Mouse (Mus musculus): ENCODE results near the gene Hist1h2bl. TPM values are rescaled to one million over a fixed set of nuclear protein-coding genes. Genes with fewer than 3 reads are reported as not detected.
"Not testable (repeated sequence)": the region's sequence is repeated elsewhere in the genome, so short reads cannot be mapped to it uniquely, and the experiment has no call there.

Gene Hist1h2bl
- total and polyA plus RNA-seq, 3 experiments: 2.1 to 1,351 (median 900) TPM

DNA sequence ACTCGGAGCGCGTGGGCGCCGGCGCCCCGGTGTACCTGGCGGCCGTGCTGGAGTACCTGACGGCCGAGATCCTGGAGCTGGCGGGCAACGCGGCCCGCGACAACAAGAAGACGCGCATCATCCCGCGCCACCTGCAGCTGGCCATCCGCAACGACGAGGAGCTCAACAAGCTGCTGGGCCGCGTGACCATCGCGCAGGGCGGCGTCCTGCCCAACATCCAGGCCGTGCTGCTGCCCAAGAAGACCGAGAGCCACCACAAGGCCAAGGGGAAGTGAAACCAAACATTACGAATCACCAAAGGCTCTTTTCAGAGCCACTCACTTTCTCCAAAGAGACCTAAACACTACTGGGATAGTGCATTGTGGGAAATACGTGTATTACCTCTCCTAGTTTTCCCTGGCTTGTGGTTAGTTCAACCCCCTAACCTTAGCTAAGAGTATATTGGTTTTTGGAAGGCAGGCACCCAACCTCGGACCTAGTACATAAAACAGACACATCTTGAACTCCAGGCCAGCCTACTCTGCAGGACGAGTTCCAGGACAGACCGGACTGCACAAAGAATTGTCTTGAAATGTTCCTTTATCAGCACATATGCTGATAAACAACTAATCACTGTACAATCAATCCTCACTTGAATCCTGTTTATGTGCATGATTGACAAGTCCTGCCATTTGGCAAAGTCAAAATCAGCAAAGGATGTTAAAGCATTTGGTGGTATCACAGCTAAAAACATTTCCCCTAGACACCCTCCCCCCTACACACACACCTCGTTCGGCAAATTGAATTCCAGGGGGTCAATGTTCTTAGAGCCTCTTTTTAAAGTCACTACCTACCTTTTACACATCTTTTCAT is 823 bp upstream of the Hist1h2bl start:
- H3K9me3 ChIP-seq (replicated peaks); H3K27me3 ChIP-seq (ENCODE audit: insufficient read depth, low read length); ATAC-seq (ENCODE audit: extremely low read depth, insufficient number of reproducible peaks, low FRiP score, poor library complexity, severe bottlenecking); H3K36me3 ChIP-seq (replicated peaks): not testable (repeated sequence)
- TF ChIP-seq POLR2AphosphoS5 (IDR thresholded peaks at IDR 0.05; ENCODE audit: insufficient replicate concordance, low read depth, low read length): peak; percentile 98
- H3K4me1 ChIP-seq (ENCODE audit: insufficient read depth, low read depth, low read length): peaks cover 47% of the 10 kb centered on the region
- peak overlapping the region; percentile 68; the same call in 1 of the 2 replicates for H3K4me3 ChIP-seq (ENCODE audit: low read depth, low read length)
- peak; percentile 21 for DNase-seq (ENCODE audit: low spot score)

DNA sequence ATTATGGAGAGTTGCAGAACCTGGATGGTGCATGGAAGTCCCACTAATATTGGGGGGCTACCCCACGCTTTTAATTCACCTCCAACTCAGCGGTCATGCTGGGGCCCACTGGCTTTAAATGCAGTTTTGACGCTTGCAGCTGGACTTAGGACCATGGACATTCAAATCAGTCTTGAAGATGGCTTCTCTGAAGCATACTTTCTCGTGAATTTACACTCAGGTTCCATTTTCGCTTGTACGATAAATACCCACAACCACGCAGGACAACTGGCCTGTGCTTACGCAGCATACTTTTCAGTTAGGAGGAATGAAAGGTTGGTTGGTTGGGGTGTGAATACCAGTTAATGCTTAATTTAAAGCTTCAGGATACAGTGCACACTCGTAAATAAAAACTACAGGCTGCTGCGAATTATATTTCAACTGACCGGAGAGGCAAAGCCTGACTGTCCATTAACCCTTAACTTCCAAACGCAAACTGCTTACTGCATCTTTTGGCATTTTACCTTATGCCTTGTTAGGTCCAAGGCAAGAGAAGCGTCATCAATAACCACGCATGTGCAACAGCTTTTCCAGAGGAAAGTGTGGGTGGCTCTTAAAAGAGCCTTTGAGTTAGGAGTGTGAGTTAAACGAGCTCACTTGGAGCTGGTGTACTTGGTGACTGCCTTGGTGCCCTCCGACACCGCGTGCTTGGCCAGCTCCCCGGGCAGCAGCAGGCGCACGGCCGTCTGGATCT is 646 bp downstream of the Hist1h2bl start:
- ATAC-seq (ENCODE audit: extremely low read depth, insufficient number of reproducible peaks, low FRiP score, poor library complexity, severe bottlenecking): no peak
- Histone ChIP-seq H3K27me3 (ENCODE audit: insufficient read depth, low read length) (no peaks in the 10 kb centered on the region), H3K4me1 (ENCODE audit: insufficient read depth, low read depth, low read length) (peaks cover 48% of the 10 kb centered on the region), H3K4me3 (ENCODE audit: low read depth, low read length) (peak overlapping the region; percentile 67), H3K9me3 (replicated peaks) (no peaks in the 10 kb centered on the region), H3K36me3 (replicated peaks) (no peaks in the 10 kb centered on the region)
- no peak for TF ChIP-seq GATA1 (IDR thresholded peaks at IDR 0.05; ENCODE audit: borderline replicate concordance, low read length)
- peak; percentile 93; the same call in 1 of the 2 replicates for TF ChIP-seq POLR2AphosphoS5 (IDR thresholded peaks at IDR 0.05; ENCODE audit: insufficient replicate concordance, low read depth, low read length)
- DNase-seq (ENCODE audit: low spot score): no peak

DNA sequence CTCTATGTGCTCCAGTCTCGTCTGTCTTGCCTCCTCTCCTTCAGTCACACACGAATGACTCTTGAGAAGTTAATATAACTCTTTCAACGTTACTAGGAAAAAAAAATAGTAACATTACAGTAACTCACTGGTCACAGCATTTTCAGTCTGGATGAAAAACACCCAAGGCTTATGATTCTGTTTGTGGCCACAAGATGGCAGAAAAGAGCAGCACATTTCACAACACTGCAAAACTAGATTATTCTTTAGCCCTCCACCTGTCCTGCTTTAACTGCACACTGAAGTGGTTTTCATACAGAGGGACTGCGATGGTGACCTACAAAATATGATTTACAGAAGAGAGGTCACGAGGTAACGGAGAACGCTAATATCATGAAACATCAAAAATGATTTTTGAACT is 1.2 kb downstream of the Hist1h2bl start:
- peaks cover 43% of the 10 kb centered on the region for H3K4me1 ChIP-seq (ENCODE audit: insufficient read depth, low read depth, low read length)
- DNase-seq (ENCODE audit: low spot score) (peak; percentile 11), ATAC-seq (ENCODE audit: extremely low read depth, insufficient number of reproducible peaks, low FRiP score, poor library complexity, severe bottlenecking) (no peak)
- H3K36me3 ChIP-seq (replicated peaks): no peaks in the 10 kb centered on the region
- H3K27me3 ChIP-seq (ENCODE audit: insufficient read depth, low read length): no peaks in the 10 kb centered on the region
- TF ChIP-seq CTCF (IDR thresholded peaks at IDR 0.05; ENCODE audit: low read depth, low read length) (peak; percentile 74), POLR2AphosphoS5 (IDR thresholded peaks at IDR 0.05; ENCODE audit: insufficient replicate concordance, low read depth, low read length) (no peak)
- H3K4me3 ChIP-seq (ENCODE audit: low read depth, low read length): peak overlapping the region; percentile 67; the same call in 1 of the 2 replicates
- no peaks in the 10 kb centered on the region for H3K9me3 ChIP-seq (replicated peaks)

DNA sequence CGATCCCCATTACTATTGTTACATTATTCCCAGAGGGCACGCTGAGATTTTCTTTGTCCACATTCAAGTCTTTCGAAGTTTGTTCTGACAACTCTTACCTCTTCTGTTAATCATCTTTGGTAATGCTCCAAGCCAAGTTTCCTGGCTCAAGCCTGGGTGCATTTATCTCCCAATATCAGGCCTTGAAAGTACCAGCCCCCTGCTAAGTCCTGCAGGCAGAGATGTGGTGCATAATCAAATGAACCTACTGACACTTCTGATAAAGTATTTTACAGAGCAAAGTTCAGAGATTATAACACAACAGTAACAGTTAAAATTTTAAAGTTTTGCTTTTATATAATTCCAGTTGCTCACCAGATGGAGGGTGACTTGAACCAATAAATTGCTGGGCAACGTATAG is 4.2 kb downstream of the Hist1h2bl start:
- DNase-seq (ENCODE audit: low spot score) (no peak), ATAC-seq (ENCODE audit: extremely low read depth, insufficient number of reproducible peaks, low FRiP score, poor library complexity, severe bottlenecking) (no peak)
- H3K27me3 ChIP-seq (ENCODE audit: insufficient read depth, low read length): no peaks in the 10 kb centered on the region
- H3K9me3 ChIP-seq (replicated peaks): no peaks in the 10 kb centered on the region
- peak overlapping the region; percentile 68; the same call in 1 of the 2 replicates for H3K4me3 ChIP-seq (ENCODE audit: low read depth, low read length)
- peaks cover 30% of the 10 kb centered on the region for H3K4me1 ChIP-seq (ENCODE audit: insufficient read depth, low read depth, low read length)
- TF ChIP-seq CTCF (IDR thresholded peaks at IDR 0.05; ENCODE audit: low read depth, low read length) (no peak), GATA2 (IDR thresholded peaks at IDR 0.05; ENCODE audit: borderline replicate concordance, low read depth, low read length) (no peak), TAL1 (conservative IDR thresholded peaks at IDR 0.05; ENCODE audit: low read depth, low read length) (peak; percentile 31; the same call in 1 of the 2 replicates), POLR2AphosphoS5 (IDR thresholded peaks at IDR 0.05; ENCODE audit: insufficient replicate concordance, low read depth, low read length) (no peak), GATA1 (IDR thresholded peaks at IDR 0.05; ENCODE audit: borderline replicate concordance, low read length) (no peak)
- no peaks in the 10 kb centered on the region for H3K36me3 ChIP-seq (replicated peaks)

DNA sequence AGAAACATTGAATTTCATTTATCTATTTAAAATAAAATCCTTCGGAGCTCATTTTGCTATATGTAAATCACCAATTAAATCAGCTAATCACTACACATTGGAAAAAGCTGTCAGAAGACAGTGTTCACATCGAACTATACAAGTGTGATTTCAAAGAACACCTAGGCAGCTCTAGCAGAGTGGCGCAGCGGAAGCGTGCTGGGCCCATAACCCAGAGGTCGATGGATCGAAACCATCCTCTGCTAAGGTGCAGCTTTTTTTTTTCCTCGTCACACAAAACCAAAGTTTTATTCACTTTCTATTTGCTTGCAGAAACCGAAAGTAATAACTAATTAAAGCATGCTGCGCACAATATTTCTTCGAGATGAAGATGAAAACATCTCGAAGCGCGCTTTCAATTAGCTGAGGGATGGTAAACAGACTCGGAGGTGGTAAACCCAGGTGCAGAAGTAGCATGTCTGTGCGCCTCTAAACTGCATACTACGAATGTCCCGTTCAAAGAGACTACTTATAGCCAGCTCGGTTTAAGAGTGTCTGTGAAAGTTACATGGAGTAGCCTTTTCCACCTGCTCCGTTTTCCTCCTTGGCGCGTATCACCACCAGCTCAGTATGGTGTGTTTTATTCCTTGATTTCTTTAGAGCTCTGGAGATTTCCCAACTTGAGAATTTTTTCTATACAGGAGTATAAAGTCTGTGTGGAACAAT is 5.0 kb downstream of the Hist1h2bl start:
- Histone ChIP-seq H3K36me3 (replicated peaks) (no peaks in the 10 kb centered on the region), H3K27me3 (ENCODE audit: insufficient read depth, low read length) (no peaks in the 10 kb centered on the region), H3K4me1 (ENCODE audit: insufficient read depth, low read depth, low read length) (peaks cover 29% of the 10 kb centered on the region), H3K4me3 (ENCODE audit: low read depth, low read length) (peak overlapping the region; percentile 68), H3K9me3 (replicated peaks) (no peaks in the 10 kb centered on the region)
- DNase-seq (ENCODE audit: low spot score) (no peak), ATAC-seq (ENCODE audit: extremely low read depth, insufficient number of reproducible peaks, low FRiP score, poor library complexity, severe bottlenecking) (no peak)
- no peak for TF ChIP-seq POLR2AphosphoS5 (IDR thresholded peaks at IDR 0.05; ENCODE audit: insufficient replicate concordance, low read depth, low read length)
- no peak for TF ChIP-seq TAL1 (conservative IDR thresholded peaks at IDR 0.05; ENCODE audit: low read depth, low read length)
- no peak for TF ChIP-seq GATA2 (IDR thresholded peaks at IDR 0.05; ENCODE audit: borderline replicate concordance, low read depth, low read length)
- no peak for TF ChIP-seq GATA1 (IDR thresholded peaks at IDR 0.05; ENCODE audit: borderline replicate concordance, low read length)
- TF ChIP-seq CTCF (IDR thresholded peaks at IDR 0.05; ENCODE audit: low read depth, low read length): no peak

DNA sequence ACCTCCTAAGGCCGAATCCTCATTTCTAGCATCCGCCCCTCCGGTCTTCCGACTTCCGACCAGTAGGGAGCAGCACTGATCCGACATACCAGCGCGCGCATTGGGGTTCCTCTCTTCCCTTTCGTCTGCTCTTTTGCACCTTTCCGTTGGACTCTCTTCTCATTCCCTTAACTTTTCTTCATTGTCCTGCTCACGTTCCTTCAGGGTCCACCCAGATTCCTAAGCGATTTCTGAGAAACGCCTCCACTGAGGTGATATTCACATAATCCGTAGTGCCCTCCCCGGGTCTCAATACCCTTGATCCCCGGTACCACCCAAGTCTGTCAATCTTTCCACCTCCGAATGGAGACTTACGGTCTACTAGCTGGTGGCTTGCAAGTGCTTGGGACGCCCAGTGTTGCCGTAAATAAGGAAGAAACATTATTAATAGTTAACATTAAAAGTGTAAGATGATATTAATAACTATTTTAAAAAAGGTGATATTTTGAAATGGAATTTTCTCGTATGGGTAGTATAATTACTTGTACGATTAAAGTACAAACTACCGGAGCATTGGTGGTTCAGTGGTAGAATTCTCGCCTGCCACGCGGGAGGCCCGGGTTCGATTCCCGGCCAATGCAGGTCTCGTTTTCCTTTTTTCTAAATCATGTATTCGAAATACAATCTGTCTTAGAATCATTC is 5.8 kb downstream of the Hist1h2bl start:
- Histone ChIP-seq H3K4me1 (ENCODE audit: insufficient read depth, low read depth, low read length) (peaks cover 24% of the 10 kb centered on the region), H3K4me3 (ENCODE audit: low read depth, low read length) (peak overlapping the region; percentile 72), H3K36me3 (replicated peaks) (no peaks in the 10 kb centered on the region), H3K27me3 (ENCODE audit: insufficient read depth, low read length) (no peaks in the 10 kb centered on the region), H3K9me3 (replicated peaks) (no peaks in the 10 kb centered on the region)
- ATAC-seq (ENCODE audit: extremely low read depth, insufficient number of reproducible peaks, low FRiP score, poor library complexity, severe bottlenecking) (peak; percentile 77), DNase-seq (ENCODE audit: low spot score) (peak; percentile 27)
- TF ChIP-seq POLR2AphosphoS5 (IDR thresholded peaks at IDR 0.05; ENCODE audit: insufficient replicate concordance, low read depth, low read length) (no peak), CTCF (IDR thresholded peaks at IDR 0.05; ENCODE audit: low read depth, low read length) (0 out of 2 replicates have a peak, but pooled peaks have one; percentile 28)

All from G1E (cell line).